Comparison of ENCODE assay signal across 40 mouse cellular contexts in the genomic region with DNA sequence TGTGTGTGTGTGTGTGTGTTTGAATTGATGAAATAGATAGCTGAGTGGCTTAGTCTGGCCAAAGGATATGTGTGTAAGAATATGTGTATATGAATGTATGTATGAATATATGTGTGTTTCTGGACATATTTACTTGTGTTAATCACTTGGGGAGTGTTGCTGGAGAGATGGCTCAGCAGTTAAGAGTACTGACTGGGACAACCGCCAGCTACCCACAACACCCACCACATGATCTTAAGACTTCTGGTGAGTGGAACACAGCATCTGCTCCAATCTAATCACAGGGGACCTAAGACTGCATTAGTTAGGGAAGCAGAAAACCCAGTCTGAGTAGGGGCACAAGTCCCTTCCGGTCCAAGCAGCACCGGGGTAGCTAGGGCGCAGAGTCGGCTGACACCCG. TPM values are rescaled to one million over a fixed set of nuclear protein-coding genes. Genes with fewer than 3 reads are reported as not detected.
DNase-seq lines count a peak whose midpoint lies in the region; ATAC-seq lines count a peak whose summit lies in the region.
"Had no signal": no experiment of that assay in that cellular context is flagged by ENCODE, and none has a peak within 500 bp of the region (broad histone marks: within the 10 kb centered on the region; RNA-seq: fewer than 3 reads in every experiment).

No protein-coding gene starts in this region.

- H3K4me3 ChIP-seq in midbrain, embryonic 15.5 days, result no peak overlapping the region
- H3K4me3 ChIP-seq: embryonic facial prominence, embryonic 12.5 days; forebrain, embryonic 10.5 days; forebrain, embryonic 15.5 days; hindbrain, embryonic 10.5 days; kidney, embryonic 15.5 days; midbrain, embryonic 13.5 days; neural tube, embryonic 15.5 days had no signal

- ATAC-seq in frontal cortex, adult (ENCODE audit: low TSS enrichment), result peak; percentile 59; the same call in 1 of the 2 replicates
- no peak for ATAC-seq in midbrain, embryonic 15.5 days (replicated peaks)
- ATAC-seq in erythroblast, adult 5-6 weeks (replicated peaks; ENCODE audit: low FRiP score, poor library complexity, severe bottlenecking), result no peak
- ATAC-seq: forebrain, embryonic 15.5 days; hindbrain, embryonic 16.5 days; midbrain, embryonic 13.5 days had no signal

- H3K4me1 ChIP-seq in midbrain, embryonic 15.5 days, result no peaks in the 10 kb centered on the region
- H3K4me1 ChIP-seq: embryonic facial prominence, embryonic 12.5 days; forebrain, embryonic 10.5 days; forebrain, embryonic 15.5 days; hindbrain, embryonic 10.5 days; kidney, embryonic 15.5 days; midbrain, embryonic 13.5 days; neural tube, embryonic 15.5 days had no signal

- no peak for DNase-seq in frontal cortex, postnatal 10 days (ENCODE audit: low spot score in 2 of 2)
- DNase-seq in right cerebral cortex, adult 2 months (ENCODE audit: low spot score in 2 of 2), result peak; percentile 7 to 13
- DNase-seq in right cerebral cortex, postnatal 4 days, result no peak
- peak; percentile 4 for DNase-seq in layer of hippocampus, adult 11-12 months (ENCODE audit: low spot score)
- peak; percentile 13 for DNase-seq in layer of hippocampus, adult 9-11 months
- DNase-seq: adrenal gland, postnatal 10 days; cerebellum, adult 2 months; cerebellum, postnatal 36 days; gastrocnemius, postnatal 14 days; heart, postnatal 14 days; kidney, adult 18-20 months; kidney, postnatal 36 days; liver; lung, adult 2 months; lung, postnatal 10 days; retina, postnatal 1 day; thymus, adult 2 months; thymus, postnatal 36 days had no signal

- no peaks in the 10 kb centered on the region for H3K36me3 ChIP-seq in midbrain, embryonic 15.5 days (replicated peaks)
- H3K36me3 ChIP-seq: embryonic facial prominence, embryonic 12.5 days; forebrain, embryonic 10.5 days; forebrain, embryonic 15.5 days; G1E; hindbrain, embryonic 10.5 days; kidney, embryonic 15.5 days; midbrain, embryonic 13.5 days; neural tube, embryonic 15.5 days had no signal

- H3K9me3 ChIP-seq in midbrain, embryonic 15.5 days, result no peaks in the 10 kb centered on the region
- H3K9me3 ChIP-seq: embryonic facial prominence, embryonic 12.5 days; forebrain, embryonic 10.5 days; forebrain, embryonic 15.5 days; hindbrain, embryonic 10.5 days; kidney, embryonic 15.5 days; midbrain, embryonic 13.5 days; neural tube, embryonic 15.5 days had no signal

- no peaks in the 10 kb centered on the region for H3K27me3 ChIP-seq in midbrain, embryonic 15.5 days (replicated peaks)
- H3K27me3 ChIP-seq: embryonic facial prominence, embryonic 12.5 days; forebrain, embryonic 15.5 days; kidney, embryonic 15.5 days; midbrain, embryonic 13.5 days; neural tube, embryonic 15.5 days had no signal

- no peak overlapping the region for H3K4me2 ChIP-seq in midbrain, embryonic 15.5 days
- H3K4me2 ChIP-seq: embryonic facial prominence, embryonic 12.5 days; forebrain, embryonic 15.5 days; kidney, embryonic 15.5 days; midbrain, embryonic 13.5 days; neural tube, embryonic 15.5 days had no signal

- no peak overlapping the region for H3K27ac ChIP-seq in midbrain, embryonic 15.5 days
- H3K27ac ChIP-seq: embryonic facial prominence, embryonic 12.5 days; forebrain, embryonic 10.5 days; forebrain, embryonic 15.5 days; hindbrain, embryonic 10.5 days; kidney, embryonic 15.5 days; liver, embryonic 14.5 days; macrophage; midbrain, embryonic 13.5 days; neural tube, embryonic 15.5 days had no signal

- WGBS in midbrain, embryonic 15.5 days, result 96% methylated on average over 6 of the region's 6 CpGs

- no peak overlapping the region for H3K9ac ChIP-seq in midbrain, embryonic 15.5 days
- H3K9ac ChIP-seq: embryonic facial prominence, embryonic 12.5 days; forebrain, embryonic 15.5 days; kidney, embryonic 15.5 days; liver, embryonic 14.5 days; midbrain, embryonic 13.5 days; neural tube, embryonic 15.5 days had no signal

RNA-seq across cellular contexts. Expression of a gene that starts 2.3 kb away (rescaled TPM):
- polyA plus RNA-seq in midbrain, embryonic 15.5 days (2015; fragmentation: Nextera tagmentation; extraction: Ambion mirVana), result not detected in 2 replicates
- not detected in 2 replicates for total RNA-seq in erythroblast, adult 5-6 weeks (2015; ENCODE audit: low replicate concordance)
- total RNA-seq in erythroblast, adult 5-6 weeks (2017; ENCODE audit: low replicate concordance), result not detected in 2 replicates
- total RNA-seq: adrenal gland, postnatal 10 days; gastrocnemius, postnatal 14 days; granulocyte monocyte progenitor cell, adult 5-6 weeks; heart, postnatal 14 days; layer of hippocampus, postnatal 25 days; left cerebral cortex, adult 8-10 months; megakaryocyte-erythroid progenitor cell, adult 5-6 weeks; monocyte, adult 5-6 weeks had no signal
- polyA plus RNA-seq: cerebellum, adult 2 months; embryonic facial prominence, embryonic 12.5 days; forebrain, embryonic 10.5 days; forebrain, embryonic 15.5 days; G1E; heart, embryonic 14.5 days; hindbrain, embryonic 10.5 days; hindbrain, embryonic 16.5 days; intestine, embryonic 14.5 days; kidney, embryonic 15.5 days; limb, embryonic 11.5 days; liver, embryonic 14.5 days; lung, adult 2 months; macrophage; midbrain, embryonic 13.5 days; neural tube, embryonic 15.5 days; thymus, adult 2 months had no signal

RNA-seq across cellular contexts. Expression of a gene that starts 21.2 kb away (rescaled TPM):
- not detected in 2 replicates for polyA plus RNA-seq in midbrain, embryonic 15.5 days (2015; fragmentation: Nextera tagmentation; extraction: Ambion mirVana)
- total RNA-seq in erythroblast, adult 5-6 weeks (2015; ENCODE audit: low replicate concordance), result not detected in 2 replicates
- total RNA-seq in erythroblast, adult 5-6 weeks (2017; ENCODE audit: low replicate concordance), result not detected in 2 replicates
- total RNA-seq: adrenal gland, postnatal 10 days; gastrocnemius, postnatal 14 days; granulocyte monocyte progenitor cell, adult 5-6 weeks; heart, postnatal 14 days; layer of hippocampus, postnatal 25 days; left cerebral cortex, adult 8-10 months; megakaryocyte-erythroid progenitor cell, adult 5-6 weeks; monocyte, adult 5-6 weeks had no signal
- polyA plus RNA-seq: cerebellum, adult 2 months; embryonic facial prominence, embryonic 12.5 days; forebrain, embryonic 10.5 days; forebrain, embryonic 15.5 days; G1E; heart, embryonic 14.5 days; hindbrain, embryonic 10.5 days; hindbrain, embryonic 16.5 days; intestine, embryonic 14.5 days; kidney, embryonic 15.5 days; limb, embryonic 11.5 days; liver, embryonic 14.5 days; lung, adult 2 months; macrophage; midbrain, embryonic 13.5 days; neural tube, embryonic 15.5 days; thymus, adult 2 months had no signal

RNA-seq across cellular contexts. Expression of a gene that starts 27.5 kb away (rescaled TPM):
- not detected in 2 replicates for polyA plus RNA-seq in midbrain, embryonic 15.5 days (2015; fragmentation: Nextera tagmentation; extraction: Ambion mirVana)
- total RNA-seq in erythroblast, adult 5-6 weeks (2015; ENCODE audit: low replicate concordance), result not detected in 2 replicates
- total RNA-seq in erythroblast, adult 5-6 weeks (2017; ENCODE audit: low replicate concordance), result not detected in 2 replicates
- total RNA-seq: adrenal gland, postnatal 10 days; G1E; gastrocnemius, postnatal 14 days; granulocyte monocyte progenitor cell, adult 5-6 weeks; heart, postnatal 14 days; layer of hippocampus, postnatal 25 days; left cerebral cortex, adult 8-10 months; megakaryocyte-erythroid progenitor cell, adult 5-6 weeks; monocyte, adult 5-6 weeks had no signal
- polyA plus RNA-seq: cerebellum, adult 2 months; embryonic facial prominence, embryonic 12.5 days; forebrain, embryonic 10.5 days; forebrain, embryonic 15.5 days; G1E; heart, embryonic 14.5 days; hindbrain, embryonic 10.5 days; hindbrain, embryonic 16.5 days; intestine, embryonic 14.5 days; kidney, embryonic 15.5 days; limb, embryonic 11.5 days; liver, embryonic 14.5 days; lung, adult 2 months; macrophage; midbrain, embryonic 13.5 days; neural tube, embryonic 15.5 days; thymus, adult 2 months had no signal

RNA-seq across cellular contexts. Expression of a gene that starts 48.8 kb away (rescaled TPM):
- not detected in 2 replicates for polyA plus RNA-seq in midbrain, embryonic 15.5 days (2015; fragmentation: Nextera tagmentation; extraction: Ambion mirVana)
- not detected in 2 replicates for total RNA-seq in erythroblast, adult 5-6 weeks (2015; ENCODE audit: low replicate concordance)
- total RNA-seq in erythroblast, adult 5-6 weeks (2017; ENCODE audit: low replicate concordance), result not detected in 2 replicates
- total RNA-seq: adrenal gland, postnatal 10 days; G1E; gastrocnemius, postnatal 14 days; granulocyte monocyte progenitor cell, adult 5-6 weeks; heart, postnatal 14 days; layer of hippocampus, postnatal 25 days; left cerebral cortex, adult 8-10 months; megakaryocyte-erythroid progenitor cell, adult 5-6 weeks; monocyte, adult 5-6 weeks had no signal
- polyA plus RNA-seq: cerebellum, adult 2 months; embryonic facial prominence, embryonic 12.5 days; forebrain, embryonic 10.5 days; forebrain, embryonic 15.5 days; G1E; heart, embryonic 14.5 days; hindbrain, embryonic 10.5 days; hindbrain, embryonic 16.5 days; intestine, embryonic 14.5 days; kidney, embryonic 15.5 days; limb, embryonic 11.5 days; liver, embryonic 14.5 days; lung, adult 2 months; macrophage; midbrain, embryonic 13.5 days; neural tube, embryonic 15.5 days; thymus, adult 2 months had no signal

Comparison
In these comparisons a context has a peak if more than half of its experiments do, and no peak if none do; other contexts are left out.
1. DNase-seq: peak in right cerebral cortex, adult 2 months (2 of 2), layer of hippocampus, adult 11-12 months (single experiment) and layer of hippocampus, adult 9-11 months (single experiment); none in frontal cortex, postnatal 10 days (0 of 2) and right cerebral cortex, postnatal 4 days (single experiment).